Mouse (Mus musculus) thymus, postnatal 25 days (tissue): ENCODE data around the gene Card14.
"Not testable (repeated sequence)": the region's sequence is repeated elsewhere in the genome, so short reads cannot be mapped to it uniquely, and the experiment has no call there.

ENCODE experiments used
- DNase-seq: peaks from one replicate; pipeline ENCODE4 v3.0.0; 2022

Card14 gene

GRCm38 (mm10) chr11:119307658-119307867 lies at the start of gene Card14:
TSS of gene Card14 (plus strand) at chr11:119307768.
- DNase-seq, result no peak

- no peak for DNase-seq
Measured at GRCm38 (mm10) chr11:119258216-119258571, 49.4 kb upstream of the Card14 start.

GRCm38 (mm10) chr11:119258572-119259322 lies 48.8 kb upstream of the Card14 start:
- DNase-seq, result peak; percentile 51

- DNase-seq, result no peak
Measured at GRCm38 (mm10) chr11:119259977-119260376, 47.6 kb upstream of the Card14 start.

GRCm38 (mm10) chr11:119264413-119264812 lies 43.2 kb upstream of the Card14 start:
- DNase-seq, result no peak

GRCm38 (mm10) chr11:119265811-119266210 lies 41.8 kb upstream of the Card14 start:
- DNase-seq, result no peak

- DNase-seq, result no peak
Measured at GRCm38 (mm10) chr11:119267241-119267674, 40.3 kb upstream of the Card14 start.

- DNase-seq, result peak; percentile 97
Measured at GRCm38 (mm10) chr11:119267768-119268556, 39.6 kb upstream of the Card14 start, which contains the start of gene Gaa. TSS of gene Gaa (plus strand) at chr11:119267887.

- DNase-seq, result no peak
Measured at GRCm38 (mm10) chr11:119268557-119269195, 38.9 kb upstream of the Card14 start.

- not testable (repeated sequence) for DNase-seq
Measured at GRCm38 (mm10) chr11:119272492-119272891, 35.1 kb upstream of the Card14 start.

GRCm38 (mm10) chr11:119273186-119273930 lies 34.2 kb upstream of the Card14 start:
- no peak for DNase-seq

- no peak for DNase-seq
Measured at GRCm38 (mm10) chr11:119281030-119281429, 26.5 kb upstream of the Card14 start.

- no peak for DNase-seq
Measured at GRCm38 (mm10) chr11:119285791-119286527, 21.6 kb upstream of the Card14 start.

- DNase-seq, result no peak
Measured at GRCm38 (mm10) chr11:119287207-119287992, 20.2 kb upstream of the Card14 start.

GRCm38 (mm10) chr11:119292861-119293260 lies 14.7 kb upstream of the Card14 start:
- DNase-seq, result not testable (repeated sequence)

GRCm38 (mm10) chr11:119297996-119298395 lies 9.6 kb upstream of the Card14 start:
- DNase-seq, result peak; percentile 30

- no peak for DNase-seq
Measured at GRCm38 (mm10) chr11:119298917-119299316, 8.7 kb upstream of the Card14 start.

- DNase-seq, result peak; percentile 97
Measured at GRCm38 (mm10) chr11:119299391-119300245, 8.0 kb upstream of the Card14 start, which contains the start of gene Eif4a3. TSS of gene Eif4a3 (minus strand) at chr11:119300089.

GRCm38 (mm10) chr11:119300246-119300935 lies 7.2 kb upstream of the Card14 start:
- DNase-seq, result no peak

GRCm38 (mm10) chr11:119300986-119301385 lies 6.6 kb upstream of the Card14 start:
- DNase-seq, result no peak
